Mouse (Mus musculus) lung, adult 18-20 months (tissue): ENCODE results near the gene Slc18a2.
A peak's percentile ranks its signal among the peaks of the same experiment; 100 is the strongest.

Source experiments
- DNase-seq, 2 experiments: peaks; one replicate each; pipeline ENCODE4 v3.0.0; 2022; ENCODE audit warnings: mixed read lengths in 2 of 2

Slc18a2 gene

GRCm38 (mm10) chr19:59280841-59281240, 20.1 kb downstream of the Slc18a2 start:
- no peak for DNase-seq

DNA sequence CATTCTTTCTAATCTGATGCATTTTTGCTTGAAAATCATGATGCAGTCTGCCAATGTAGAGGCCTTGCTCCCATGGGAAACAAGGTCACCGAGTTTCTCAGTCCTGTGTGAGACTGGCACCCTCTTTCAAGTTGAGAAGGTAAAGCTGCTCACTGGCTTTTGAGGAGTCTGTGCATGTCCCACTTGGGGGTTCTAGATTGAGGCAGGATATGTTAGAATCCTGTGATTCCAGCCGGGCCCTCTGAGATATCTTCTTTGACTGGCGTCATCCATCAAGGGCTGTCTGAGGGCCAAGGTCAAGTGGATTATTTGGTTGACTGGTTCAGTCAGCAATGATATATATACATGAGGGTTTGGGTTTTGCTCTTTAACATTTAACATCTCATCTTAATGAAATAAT, 21.3 kb downstream of the Slc18a2 start:
- no peak for DNase-seq

DNA sequence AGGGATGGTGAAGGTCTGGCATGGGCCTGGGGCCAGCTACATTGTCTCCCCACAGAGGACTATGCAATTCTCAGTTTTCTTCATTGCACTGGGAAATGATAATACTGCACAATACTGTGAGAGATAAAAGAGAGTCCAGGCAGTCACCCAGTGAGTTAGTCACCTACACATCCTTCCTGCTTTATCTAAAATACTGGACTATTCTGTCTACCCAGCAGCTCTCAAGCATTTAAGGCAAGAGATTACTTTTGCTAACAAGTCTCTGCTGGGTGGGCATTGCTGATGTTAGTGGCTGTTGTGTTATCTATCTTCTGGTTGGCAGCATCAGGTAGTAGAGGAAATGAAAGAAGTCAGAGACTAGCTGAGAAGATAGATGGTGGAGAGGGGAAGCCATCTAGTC, 28.3 kb downstream of the Slc18a2 start:
- no peak for DNase-seq

DNA sequence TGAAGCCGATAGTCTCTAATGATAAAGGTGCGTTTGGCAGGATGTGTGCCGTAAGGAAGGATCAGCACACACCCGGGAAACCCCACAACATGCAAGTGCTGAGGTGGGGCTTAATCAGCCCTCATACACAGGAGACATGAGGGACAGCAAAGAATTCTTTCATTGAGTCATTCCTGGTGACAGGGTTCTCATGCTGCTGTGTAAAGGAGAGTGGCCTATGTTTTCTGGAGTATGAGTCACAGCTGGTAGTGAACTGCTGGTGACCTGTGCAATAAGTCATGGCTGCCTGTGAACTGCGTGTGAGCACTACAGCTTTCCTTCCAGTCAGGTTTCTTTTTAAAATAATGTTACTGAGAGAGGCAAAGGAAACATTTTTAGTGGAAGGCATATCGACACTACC, 29.1 kb downstream of the Slc18a2 start:
- DNase-seq: no peak

- no peak for DNase-seq
These were observed 31.6 kb downstream of the Slc18a2 start for GRCm38 (mm10) chr19:59292183-59292839.

DNA sequence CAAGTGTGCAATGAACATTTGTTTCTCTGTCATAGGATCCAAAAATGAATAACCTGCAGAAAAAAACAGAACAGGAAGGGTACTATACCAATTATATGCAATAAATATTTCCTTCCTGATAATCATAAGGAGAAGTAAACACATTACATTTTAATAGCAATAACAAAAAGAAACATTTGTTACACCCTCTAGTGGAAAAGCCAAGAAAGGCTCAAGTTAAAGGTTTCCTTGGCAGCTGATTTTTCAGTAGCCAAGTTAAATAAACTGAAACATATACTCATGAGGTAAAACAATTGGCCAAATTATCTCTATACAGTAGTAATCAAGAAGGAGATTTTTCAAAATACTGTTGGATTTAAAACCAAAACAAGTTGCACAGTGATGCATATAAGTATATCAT, 54.6 kb downstream of the Slc18a2 start:
- no peak for DNase-seq

- no peak for DNase-seq
These were observed 55.9 kb downstream of the Slc18a2 start for GRCm38 (mm10) chr19:59316571-59316970.

- DNase-seq: no peak
These were observed 61.3 kb downstream of the Slc18a2 start, which contains the start of gene Rps12-ps3 for GRCm38 (mm10) chr19:59321990-59322389. Gene Rps12-ps3, plus strand, starts transcription at chr19:59322290.

DNA sequence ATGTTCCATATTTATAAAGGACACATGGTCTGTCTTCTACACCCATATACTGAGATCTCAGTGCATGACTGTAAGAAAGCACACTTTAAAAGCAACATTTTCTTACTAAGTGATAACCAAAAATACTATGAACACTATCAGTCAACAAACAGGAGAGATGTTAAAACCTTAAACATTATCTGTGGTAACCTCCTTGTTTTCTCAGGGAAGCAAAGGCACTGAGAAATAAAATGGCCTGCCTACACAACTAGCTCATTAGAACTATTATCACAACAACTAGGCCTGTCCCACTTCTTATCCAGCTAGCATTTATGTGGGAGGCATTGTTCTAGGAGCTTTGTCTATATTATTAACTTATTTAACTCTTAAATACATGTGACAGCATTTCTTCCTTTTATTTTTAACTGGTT, 70.1 kb downstream of the Slc18a2 start:
- no peak for DNase-seq

- DNase-seq: no peak
These were observed 76.0 kb downstream of the Slc18a2 start for GRCm38 (mm10) chr19:59336655-59337054.

GRCm38 (mm10) chr19:59337872-59338681, 77.4 kb downstream of the Slc18a2 start:
- DNase-seq: no peak

DNA sequence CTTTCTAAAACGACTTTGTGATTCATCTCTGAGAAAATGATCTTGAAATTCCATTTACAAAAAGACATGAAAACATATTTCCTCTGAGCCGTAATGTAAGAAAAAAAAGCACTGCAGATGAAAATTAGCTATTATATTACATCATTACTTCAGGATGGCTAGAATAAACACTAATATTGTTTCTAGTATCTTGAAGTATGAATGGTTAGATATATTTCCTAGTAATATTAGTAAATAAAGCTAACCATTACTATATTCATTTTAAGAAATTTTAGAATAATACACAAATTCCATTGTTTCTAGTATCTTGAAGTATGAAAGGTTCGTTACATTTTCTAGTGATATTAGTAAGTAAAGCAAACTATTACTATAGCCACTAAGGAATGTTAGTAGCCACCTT, 79.2 kb downstream of the Slc18a2 start:
- DNase-seq: no peak

- no peak for DNase-seq
These were observed 82.3 kb downstream of the Slc18a2 start for GRCm38 (mm10) chr19:59342964-59343363.

- DNase-seq: peak; percentile 48 to 62
These were observed 83.6 kb downstream of the Slc18a2 start for GRCm38 (mm10) chr19:59344304-59344711.

DNA sequence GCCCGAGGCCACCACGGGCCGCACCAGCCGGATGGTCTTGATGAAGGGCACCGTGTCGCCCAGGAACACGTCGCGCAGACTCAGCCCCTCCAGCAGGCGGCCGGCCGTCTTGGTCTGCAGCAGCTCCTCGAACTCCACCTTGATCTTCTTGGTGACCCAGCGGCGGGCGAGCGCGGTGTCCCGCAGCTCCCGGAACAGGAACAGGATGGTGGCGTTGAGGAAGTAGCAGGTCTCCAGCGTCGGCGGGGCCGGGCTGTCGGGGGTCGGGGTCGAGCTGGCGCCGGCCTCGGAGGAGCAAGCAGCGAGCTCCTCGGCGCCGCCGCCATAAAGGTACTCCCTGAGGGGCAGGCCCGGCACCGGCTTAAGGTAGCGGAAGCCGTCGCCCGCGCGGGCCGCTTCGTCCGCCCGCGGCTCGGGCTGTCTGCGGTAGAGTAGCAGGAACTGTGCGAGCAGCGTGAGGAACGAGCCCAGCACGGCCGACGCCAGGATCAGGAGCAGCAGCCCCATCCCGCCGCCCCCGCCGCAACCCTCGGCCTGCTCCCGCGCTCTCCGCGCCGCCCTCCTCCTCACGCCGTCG, 84.5 kb downstream of the Slc18a2 start:
- DNase-seq: peak; percentile 56 to 60
